Mouse (Mus musculus) heart, adult 18-20 months (tissue): ENCODE results near the gene Acads. TPM values are rescaled to one million over a fixed set of nuclear protein-coding genes. Genes with fewer than 3 reads are reported as not detected.
"Not testable (repeated sequence)": the region's sequence is repeated elsewhere in the genome, so short reads cannot be mapped to it uniquely, and the experiment has no call there.

Experiments
- DNase-seq, 2 experiments: peaks; one replicate each; pipeline ENCODE4 v3.0.0; 2021 to 2022; ENCODE audit warnings: mixed read lengths in 1 of 2
- total RNA-seq, 2 experiments: library from RNA; stranded (reverse); gene quantifications; 2 replicates each; pipeline ENCODE4 v1.2.3; 2021

Gene Acads
- total RNA-seq, 2 experiments from 2014 or later, result 230 to 252 TPM

- no peak for DNase-seq
These were observed 30.7 kb upstream of the Acads start for GRCm38 (mm10) chr5:115149675-115150459.

DNA sequence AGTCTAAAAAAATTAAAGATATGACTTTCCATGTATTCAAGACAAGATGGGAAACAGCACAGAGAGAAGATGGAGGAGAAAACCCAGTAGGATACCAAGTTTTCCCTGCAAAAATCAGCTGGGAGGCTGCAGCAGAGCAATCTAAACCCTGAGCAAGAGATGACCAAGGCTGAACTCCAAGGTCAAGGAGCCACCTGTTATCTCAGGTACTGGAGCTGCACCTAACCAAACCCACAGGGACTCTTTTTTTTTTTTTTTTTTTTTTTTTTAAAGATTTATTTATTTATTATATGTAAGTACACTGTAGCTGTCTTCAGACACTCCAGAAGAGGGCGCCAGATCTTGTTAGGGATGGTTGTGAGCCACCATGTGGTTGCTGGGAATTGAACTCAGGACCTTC, 29.7 kb upstream of the Acads start:
- DNase-seq, result not testable (repeated sequence)

DNA sequence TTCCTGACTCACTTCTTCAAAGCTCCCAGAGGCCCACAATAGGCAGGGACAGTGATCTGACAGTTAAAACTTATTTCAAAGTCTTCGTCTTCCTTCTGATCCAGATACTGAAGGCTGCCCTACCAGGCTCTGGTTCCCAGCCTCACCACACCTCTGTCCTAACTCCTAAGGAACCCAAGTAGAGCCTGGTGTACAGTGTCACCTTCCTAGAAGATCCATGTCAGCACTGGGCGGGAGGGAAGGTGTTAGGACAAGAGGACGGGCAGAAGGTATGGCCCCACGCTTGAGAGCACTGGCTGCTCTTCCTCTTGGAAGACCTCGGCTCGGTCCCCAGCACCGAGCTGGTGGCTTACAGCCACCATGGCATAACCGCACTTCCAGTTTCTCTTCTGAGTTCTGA, 29.2 kb upstream of the Acads start:
- DNase-seq, result no peak

DNA sequence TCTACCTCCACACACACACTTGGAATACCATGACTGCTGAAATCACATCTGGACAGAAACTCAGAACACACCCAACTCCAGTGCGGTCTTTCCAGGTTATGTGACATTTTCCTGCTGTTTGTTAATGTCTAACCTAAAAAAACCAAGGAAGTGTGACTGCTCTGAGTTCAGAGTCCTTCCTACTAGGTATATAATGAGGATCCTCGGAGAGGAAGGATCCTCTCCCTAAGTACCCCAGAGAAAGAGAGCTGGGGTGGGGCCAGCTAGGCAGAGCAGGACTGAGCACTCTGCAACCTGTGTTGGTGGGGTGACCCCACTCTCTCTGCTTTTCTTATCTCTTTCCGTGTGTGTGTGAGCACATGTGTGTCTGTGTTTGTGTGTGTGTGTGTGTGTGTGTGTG, 28.2 kb upstream of the Acads start:
- no peak for DNase-seq

DNA sequence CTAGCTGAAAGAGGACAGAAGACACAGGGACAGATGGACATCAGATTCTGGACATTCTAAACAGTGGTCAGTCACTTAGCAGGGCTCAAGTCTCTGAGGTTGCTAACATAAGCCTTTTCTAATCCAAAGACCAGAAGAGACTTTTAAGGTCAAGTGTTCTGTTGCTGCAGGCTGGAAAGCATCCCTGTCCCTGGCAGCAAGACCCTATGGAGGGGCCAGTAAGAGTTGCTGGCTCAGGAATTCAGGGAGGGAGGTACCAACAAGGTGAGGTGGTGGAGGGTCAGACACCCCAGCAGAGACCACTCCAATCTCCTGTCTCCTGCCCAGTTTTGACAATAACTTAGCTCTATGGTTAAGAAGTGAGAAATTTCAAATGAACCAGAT, 27.6 kb upstream of the Acads start:
- no peak for DNase-seq

DNA sequence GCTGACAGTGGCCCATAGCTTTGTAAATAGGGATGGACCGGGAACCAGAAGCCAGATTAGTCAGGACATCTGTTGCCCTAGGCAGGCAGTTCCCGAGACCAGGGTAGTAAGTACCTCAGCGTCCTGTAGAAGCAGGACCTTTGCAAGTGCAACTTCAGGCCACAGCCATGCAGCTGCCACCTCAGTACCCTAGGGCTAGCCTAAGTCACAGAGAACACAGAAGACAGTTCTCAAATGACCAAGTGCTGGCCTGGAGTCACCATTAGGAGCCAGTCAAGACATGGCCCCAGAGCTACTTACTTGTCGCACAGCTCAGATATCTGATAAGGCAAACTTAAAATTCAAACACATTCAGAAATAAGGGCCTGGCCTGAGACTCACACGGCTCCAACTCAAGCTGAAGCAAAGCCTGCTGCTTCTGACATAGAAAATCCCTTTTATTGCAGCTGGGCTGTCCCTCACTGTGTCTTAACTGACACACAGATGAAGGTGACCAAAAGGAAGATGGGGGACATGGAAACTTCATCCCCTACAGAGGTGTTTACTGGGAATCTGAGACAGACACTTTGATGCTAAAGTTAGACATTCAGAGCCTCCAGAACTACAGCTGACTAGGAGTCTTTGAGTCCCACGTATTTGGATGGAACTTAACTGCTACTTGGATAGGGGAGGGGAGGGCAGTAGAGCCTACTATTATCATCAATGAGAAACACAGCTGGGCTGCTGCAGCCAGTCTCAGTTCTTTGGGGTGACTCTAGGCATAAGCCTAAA, 27.0 kb upstream of the Acads start:
- DNase-seq, result no peak

DNA sequence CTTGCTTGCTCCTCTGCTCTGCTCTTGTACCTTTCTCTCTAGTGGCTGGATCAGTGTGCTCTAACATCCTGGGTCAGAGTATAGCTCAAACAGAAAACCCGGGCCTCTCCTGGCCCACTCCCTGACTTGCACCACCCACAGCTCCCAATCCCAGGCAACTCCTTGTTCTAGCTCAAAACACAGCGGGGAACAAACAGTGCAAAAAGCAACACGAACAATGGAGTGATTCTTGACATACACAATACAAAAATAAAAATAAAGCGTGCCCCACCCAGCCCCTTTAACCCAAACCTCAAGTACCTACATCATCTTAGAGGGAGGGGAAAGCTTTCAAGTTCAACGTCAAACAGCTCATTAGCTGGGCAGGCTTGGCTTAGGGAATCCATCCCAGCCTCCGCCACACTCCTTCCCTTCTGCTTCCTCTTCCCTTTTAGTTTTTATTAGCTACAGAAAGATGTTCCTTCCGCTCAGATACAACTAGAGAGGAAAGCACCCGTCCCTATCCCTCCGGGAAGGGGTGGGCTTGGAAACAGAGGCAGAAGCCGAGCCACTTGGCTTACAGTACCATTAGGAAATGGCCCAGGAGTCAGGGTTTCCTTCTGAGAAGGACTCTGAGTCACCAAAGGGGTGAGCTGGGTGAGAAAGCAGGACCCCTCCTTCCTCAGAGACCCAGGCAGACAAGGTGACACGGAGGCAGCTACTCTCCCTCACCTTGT, 26.3 kb upstream of the Acads start:
- DNase-seq, result peak; percentile 28 to 69

DNA sequence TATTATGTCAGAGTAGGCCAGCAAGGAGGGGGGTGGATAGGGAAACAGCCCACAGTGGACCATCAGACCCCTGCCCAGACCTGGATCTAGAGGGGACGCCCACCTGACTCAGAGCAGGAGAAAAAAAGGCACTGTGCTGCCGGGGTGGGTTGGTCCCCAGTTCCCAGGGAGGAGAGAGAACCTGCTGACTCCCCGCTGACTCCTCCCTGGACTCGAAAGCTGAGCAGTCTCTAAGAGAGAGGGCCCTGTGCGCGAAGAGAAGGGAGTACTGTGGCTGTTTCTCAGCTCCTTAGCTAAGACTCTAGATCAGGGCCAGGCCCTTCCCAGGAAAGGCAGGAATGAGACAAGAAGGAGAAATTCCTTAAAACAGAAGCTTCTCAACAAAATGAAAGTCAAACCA, 25.3 kb upstream of the Acads start:
- DNase-seq, result peak in 1 of 2 experiments; percentile 4

DNA sequence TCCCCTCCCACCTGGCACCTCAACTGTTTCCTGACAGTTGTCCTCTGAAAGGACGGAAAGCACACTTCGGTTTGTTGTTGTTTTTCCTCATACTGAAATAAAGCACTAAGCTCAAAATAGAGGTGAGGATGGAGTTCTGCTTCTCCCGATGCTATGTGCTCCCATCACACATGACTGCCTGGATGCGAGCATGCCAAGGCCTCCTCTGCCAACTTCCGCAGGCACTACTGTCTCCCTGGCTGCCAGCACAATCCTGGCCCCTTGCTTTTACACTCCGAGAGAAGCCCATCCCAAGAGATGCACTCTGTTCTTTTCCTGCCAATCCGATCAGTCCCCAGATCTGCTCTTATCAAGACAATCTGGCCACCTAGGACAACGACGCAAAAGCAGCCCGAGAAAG, 24.4 kb upstream of the Acads start:
- DNase-seq, result peak in 1 of 2 experiments; percentile 4

GRCm38 (mm10) chr5:115142166-115142697, 23.1 kb upstream of the Acads start:
- peak in 1 of 2 experiments; percentile 4 for DNase-seq

DNA sequence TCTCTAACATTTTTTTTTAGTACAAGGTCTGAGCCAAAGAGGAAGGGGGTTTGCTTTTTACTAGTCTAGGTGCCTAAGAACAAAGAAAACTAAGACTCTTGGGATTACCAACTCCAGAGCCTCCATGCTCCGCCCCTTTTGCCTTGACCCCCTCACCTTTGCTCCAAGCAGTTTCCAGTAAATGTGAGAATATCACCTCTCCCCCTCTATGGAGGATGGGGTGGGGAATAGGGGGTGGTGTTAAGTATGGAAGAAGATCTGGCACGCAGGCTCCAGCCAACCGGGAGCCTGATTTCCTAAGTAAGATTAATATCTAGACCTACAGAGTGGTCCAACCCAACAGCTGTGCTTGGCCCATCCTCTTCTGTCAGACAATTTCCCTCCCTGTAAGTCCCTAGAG, 21.6 kb upstream of the Acads start:
- DNase-seq, result peak; percentile 19 to 53

DNA sequence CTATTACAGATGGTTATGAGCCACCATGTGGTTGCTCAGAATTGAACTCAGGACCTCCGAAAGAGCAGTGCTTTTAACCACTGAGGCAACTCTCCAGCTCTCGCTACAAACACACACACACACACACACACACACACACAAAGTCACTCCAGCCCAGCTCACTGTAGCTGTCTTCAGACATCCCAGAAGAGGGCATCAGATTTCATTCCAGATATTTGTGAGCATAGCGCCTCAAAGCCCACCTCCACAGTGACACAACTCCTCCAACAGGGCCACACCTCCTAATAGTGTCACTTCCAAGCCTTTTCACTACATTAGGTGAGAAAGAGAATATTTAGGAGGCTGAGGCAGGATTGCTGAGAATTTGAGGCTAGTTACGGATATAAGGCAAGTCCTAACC, 20.0 kb upstream of the Acads start:
- no peak for DNase-seq

- DNase-seq, result peak; percentile 91 to 92
These were observed 15.4 kb upstream of the Acads start, which contains the start of gene Unc119b for GRCm38 (mm10) chr5:115134234-115135165. TSS of gene Unc119b (minus strand) at chr5:115134975.

GRCm38 (mm10) chr5:115133358-115134066, 14.4 kb upstream of the Acads start:
- DNase-seq, result peak; percentile 37 to 49

DNA sequence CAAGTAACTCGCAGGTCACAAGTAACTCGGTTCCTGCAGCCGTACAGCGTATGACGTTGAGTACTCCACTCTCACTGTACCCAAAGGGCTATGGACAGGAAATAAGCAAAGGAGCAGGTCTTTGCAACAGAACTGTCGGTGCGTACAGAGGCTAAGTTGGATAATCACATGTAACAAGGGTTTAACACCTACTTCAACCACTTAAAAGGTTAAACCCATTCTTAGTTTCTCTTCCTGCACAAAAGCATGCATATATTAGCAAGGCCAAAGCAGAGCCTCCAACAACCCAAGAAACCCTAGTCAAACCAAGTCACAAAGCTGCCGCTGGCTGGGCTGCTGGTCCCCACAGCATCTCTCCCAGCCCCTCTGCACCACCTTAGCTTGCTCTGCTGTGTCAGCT, 13.3 kb upstream of the Acads start:
- DNase-seq, result peak in 1 of 2 experiments; percentile 11

DNA sequence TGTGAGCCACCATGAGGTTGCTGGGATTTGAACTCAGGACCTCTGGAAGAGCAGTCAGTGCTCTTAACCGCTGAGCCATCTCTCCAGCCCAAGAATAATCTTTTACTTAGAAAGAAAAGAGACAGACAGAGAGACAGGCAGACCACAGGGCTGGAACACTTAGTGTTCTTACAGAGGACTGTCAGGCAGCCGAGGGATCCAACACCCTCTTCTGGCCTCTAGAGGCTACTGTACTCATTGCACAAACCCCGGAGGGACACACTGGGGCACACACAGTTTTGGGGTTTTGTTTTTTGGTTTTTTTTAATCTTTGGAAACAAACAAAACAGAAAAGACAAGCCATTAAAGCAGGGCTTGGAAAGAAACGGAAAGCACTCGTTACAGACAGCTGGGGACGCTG, 10.2 kb upstream of the Acads start:
- no peak for DNase-seq

DNA sequence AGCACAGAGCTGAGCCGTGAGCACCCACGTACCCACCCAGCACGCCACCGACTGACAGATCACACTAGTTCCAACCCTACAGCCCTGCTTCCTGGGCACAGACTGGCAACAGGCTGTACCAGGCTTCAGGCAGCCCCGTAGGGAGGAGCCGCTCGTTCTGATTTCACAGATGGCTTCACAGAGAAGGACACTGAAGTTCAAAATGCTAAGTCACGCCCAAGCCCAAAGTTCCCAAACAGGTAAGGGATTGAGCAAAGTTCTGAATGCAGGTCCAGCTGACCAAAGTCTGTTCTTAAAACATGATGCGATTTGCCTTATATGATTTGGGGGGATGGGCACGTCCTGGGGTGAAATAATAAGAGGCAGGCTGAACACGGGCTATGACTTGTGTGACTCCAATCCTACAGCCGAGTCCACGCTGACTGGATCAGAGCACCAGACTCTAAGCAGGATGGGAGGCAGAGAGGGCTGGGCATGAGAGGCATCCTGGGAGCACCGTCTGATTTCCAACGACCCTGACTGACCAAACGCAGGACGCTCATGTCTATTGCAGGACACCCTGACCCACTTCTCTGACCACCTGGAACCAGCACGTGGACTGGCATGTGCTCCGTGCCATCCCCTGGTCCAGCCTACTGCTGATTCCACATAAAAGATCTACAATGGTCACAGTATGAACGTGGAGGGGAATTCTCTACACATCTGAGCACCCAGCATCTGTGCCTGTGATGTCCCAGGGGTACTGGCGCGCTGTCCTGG, 8.5 kb upstream of the Acads start:
- DNase-seq, result no peak

DNA sequence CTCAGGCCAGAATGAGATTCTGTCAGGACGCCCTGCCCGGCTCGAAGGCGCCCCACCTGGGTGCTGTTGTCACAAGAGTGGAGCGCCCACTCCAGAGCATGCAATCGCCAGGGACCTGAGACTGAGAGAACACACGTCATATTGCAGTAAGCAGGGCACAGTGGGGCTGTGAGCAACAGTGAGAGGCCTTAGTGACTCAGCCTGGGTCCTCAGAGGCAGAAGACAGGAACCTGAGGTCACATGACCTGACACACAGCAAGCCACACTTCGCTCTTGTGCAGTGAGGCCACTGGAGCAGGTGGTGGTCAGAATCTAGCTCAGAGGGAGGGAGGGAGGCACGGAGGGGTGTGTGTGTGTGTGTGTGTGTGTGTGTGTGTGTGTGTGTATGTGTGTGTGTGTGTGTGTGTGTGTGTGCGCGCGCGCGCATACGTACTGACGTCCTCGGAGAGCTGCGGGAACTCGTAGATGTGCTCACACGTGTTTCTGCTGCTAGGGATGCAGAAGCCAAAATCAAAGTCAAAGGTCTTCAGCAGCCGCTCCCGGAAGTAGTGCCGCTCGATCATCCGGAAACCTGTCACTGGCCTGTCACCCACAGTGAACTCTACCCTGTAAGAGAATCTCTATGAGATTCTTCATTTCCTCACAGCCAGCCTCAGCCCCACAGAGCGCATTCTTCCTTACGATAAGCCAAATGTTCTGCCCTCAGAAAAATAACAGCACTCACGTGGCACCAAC, 7.6 kb upstream of the Acads start:
- no peak for DNase-seq

DNA sequence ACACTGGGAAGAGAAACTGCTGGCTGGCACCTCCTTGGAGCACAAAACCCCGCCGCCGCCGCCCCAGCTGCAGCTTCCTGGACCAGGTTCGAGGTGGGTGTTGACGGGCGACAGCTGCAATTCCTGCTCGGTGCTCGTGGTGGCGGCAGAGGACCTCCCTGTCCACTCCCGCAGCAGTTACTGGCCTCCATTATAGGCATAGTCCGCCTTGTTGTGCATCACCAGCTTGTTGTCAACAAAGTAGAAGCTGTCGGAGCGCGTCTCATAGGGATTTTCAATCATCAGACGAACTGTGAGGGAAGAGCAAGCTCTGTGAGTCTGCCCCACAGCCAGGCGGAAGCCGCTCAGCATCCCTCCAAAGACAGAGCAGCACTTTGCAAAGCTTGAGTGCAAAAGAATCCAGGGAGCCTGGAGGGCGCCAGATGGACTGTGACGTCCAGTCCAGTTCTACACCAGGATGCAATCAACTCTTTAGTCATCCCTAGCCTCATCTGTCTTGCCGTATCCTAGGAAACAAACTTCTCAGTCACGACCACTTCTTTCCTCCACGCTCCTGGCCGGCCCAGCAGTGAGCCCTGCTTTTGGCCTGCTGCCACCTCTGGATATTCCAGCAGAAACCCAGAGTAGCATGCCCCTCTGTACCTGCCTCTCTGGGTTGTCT, 6.2 kb upstream of the Acads start:
- DNase-seq, result peak; percentile 87 to 89
